Mouse (Mus musculus): ENCODE measurements at regions not wholly inside any gene's neighbourhood (a gene's known extent, or its start where the extent isn't known, plus 50 kb on each side); places are given as distances from the start of the nearest gene placed in this dataset.

GRCm38 (mm10) chr1:72108678-72109077 is 103.4 kb downstream of the Mreg start:
- no peak overlapping the region for H3K27ac ChIP-seq (ENCODE audit: low read depth, low read length)
- H3K9me3 ChIP-seq (ENCODE audit: control insufficient read depth), result no peaks in the 10 kb centered on the region
- H3K9ac ChIP-seq (ENCODE audit: low read depth, low read length), result no peak overlapping the region
- no peak for TF ChIP-seq CTCF (IDR thresholded peaks at IDR 0.05; ENCODE audit: low read depth)
- no peaks in the 10 kb centered on the region for H3K27me3 ChIP-seq (replicated peaks; ENCODE audit: control insufficient read depth, insufficient read depth, low read length)
- ATAC-seq, result no peak
- 66% methylated on average over 8 of the region's 8 CpGs for WGBS
- no peaks in the 10 kb centered on the region for H3K4me1 ChIP-seq (replicated peaks; ENCODE audit: control insufficient read depth, insufficient read depth, low read length)
- no peak overlapping the region for H3K4me2 ChIP-seq (replicated peaks; ENCODE audit: low read depth)
- H3K4me3 ChIP-seq (ENCODE audit: low read depth, low read length), result no peak overlapping the region
- no peaks in the 10 kb centered on the region for H3K36me3 ChIP-seq (ENCODE audit: control insufficient read depth, insufficient read depth)

GRCm38 (mm10) chr1:72107125-72107524 is 105.0 kb downstream of the Mreg start:
- ATAC-seq, result no peak
- H3K4me3 ChIP-seq (ENCODE audit: low read depth, low read length), result no peak overlapping the region

GRCm38 (mm10) chr1:72106655-72107054 is 105.5 kb downstream of the Mreg start:
- TF ChIP-seq CTCF (IDR thresholded peaks at IDR 0.05; ENCODE audit: low read depth), result no peak
- Histone ChIP-seq H3K27me3 (replicated peaks; ENCODE audit: control insufficient read depth, insufficient read depth, low read length) (no peaks in the 10 kb centered on the region), H3K4me1 (replicated peaks; ENCODE audit: control insufficient read depth, insufficient read depth, low read length) (no peaks in the 10 kb centered on the region), H3K27ac (ENCODE audit: low read depth, low read length) (no peak overlapping the region), H3K4me3 (ENCODE audit: low read depth, low read length) (no peak overlapping the region), H3K9ac (ENCODE audit: low read depth, low read length) (no peak overlapping the region), H3K36me3 (ENCODE audit: control insufficient read depth, insufficient read depth) (no peaks in the 10 kb centered on the region), H3K9me3 (ENCODE audit: control insufficient read depth) (no peaks in the 10 kb centered on the region), H3K4me2 (replicated peaks; ENCODE audit: low read depth) (no peak overlapping the region)
- WGBS, result 87% methylated on average over 4 of the region's 4 CpGs
- no peak for ATAC-seq

More at GRCm38 (mm10) chr1:72107125-72107524, 105.0 kb downstream of the Mreg start:
- H3K27me3 ChIP-seq (replicated peaks; ENCODE audit: control insufficient read depth, insufficient read depth, low read length), result no peaks in the 10 kb centered on the region
- no peaks in the 10 kb centered on the region for H3K36me3 ChIP-seq (ENCODE audit: control insufficient read depth, insufficient read depth)
- no peak for TF ChIP-seq CTCF (IDR thresholded peaks at IDR 0.05; ENCODE audit: low read depth)
- no peak overlapping the region for H3K4me2 ChIP-seq (replicated peaks; ENCODE audit: low read depth)
- no peak overlapping the region for H3K9ac ChIP-seq (ENCODE audit: low read depth, low read length)
- 74% methylated on average over 7 of the region's 7 CpGs for WGBS
- no peaks in the 10 kb centered on the region for H3K4me1 ChIP-seq (replicated peaks; ENCODE audit: control insufficient read depth, insufficient read depth, low read length)
- no peak overlapping the region for H3K27ac ChIP-seq (ENCODE audit: low read depth, low read length)
- no peaks in the 10 kb centered on the region for H3K9me3 ChIP-seq (ENCODE audit: control insufficient read depth)

- TF ChIP-seq CTCF (IDR thresholded peaks at IDR 0.05; ENCODE audit: low read depth), result no peak
- Histone ChIP-seq H3K4me3 (ENCODE audit: low read depth, low read length) (no peak overlapping the region), H3K27ac (ENCODE audit: low read depth, low read length) (no peak overlapping the region), H3K36me3 (ENCODE audit: control insufficient read depth, insufficient read depth) (no peaks in the 10 kb centered on the region), H3K27me3 (replicated peaks; ENCODE audit: control insufficient read depth, insufficient read depth, low read length) (no peaks in the 10 kb centered on the region), H3K4me2 (replicated peaks; ENCODE audit: low read depth) (no peak overlapping the region), H3K4me1 (replicated peaks; ENCODE audit: control insufficient read depth, insufficient read depth, low read length) (no peaks in the 10 kb centered on the region), H3K9me3 (ENCODE audit: control insufficient read depth) (no peaks in the 10 kb centered on the region), H3K9ac (ENCODE audit: low read depth, low read length) (no peak overlapping the region)
- no peak for ATAC-seq
- 73% methylated on average over 5 of the region's 5 CpGs for WGBS
Measured at GRCm38 (mm10) chr1:72105435-72106057, 106.6 kb downstream of the Mreg start.

GRCm38 (mm10) chr1:72103962-72104361 is 108.1 kb downstream of the Mreg start:
- WGBS, result 62% methylated on average over 6 of the region's 6 CpGs
- H3K36me3 ChIP-seq (ENCODE audit: control insufficient read depth, insufficient read depth), result no peaks in the 10 kb centered on the region
- H3K27me3 ChIP-seq (replicated peaks; ENCODE audit: control insufficient read depth, insufficient read depth, low read length), result no peaks in the 10 kb centered on the region
- ATAC-seq, result no peak
- no peaks in the 10 kb centered on the region for H3K9me3 ChIP-seq (ENCODE audit: control insufficient read depth)
- no peak overlapping the region for H3K27ac ChIP-seq (ENCODE audit: low read depth, low read length)
- H3K9ac ChIP-seq (ENCODE audit: low read depth, low read length), result no peak overlapping the region
- H3K4me1 ChIP-seq (replicated peaks; ENCODE audit: control insufficient read depth, insufficient read depth, low read length), result no peaks in the 10 kb centered on the region
- no peak overlapping the region for H3K4me3 ChIP-seq (ENCODE audit: low read depth, low read length)
- no peak for TF ChIP-seq CTCF (IDR thresholded peaks at IDR 0.05; ENCODE audit: low read depth)
- no peak overlapping the region for H3K4me2 ChIP-seq (replicated peaks; ENCODE audit: low read depth)

GRCm38 (mm10) chr1:72103387-72103786 is 108.7 kb downstream of the Mreg start:
- 86% methylated on average over 6 of the region's 6 CpGs for WGBS
- ATAC-seq, result no peak
- Histone ChIP-seq H3K9ac (ENCODE audit: low read depth, low read length) (no peak overlapping the region), H3K4me1 (replicated peaks; ENCODE audit: control insufficient read depth, insufficient read depth, low read length) (no peaks in the 10 kb centered on the region), H3K9me3 (ENCODE audit: control insufficient read depth) (no peaks in the 10 kb centered on the region), H3K4me2 (replicated peaks; ENCODE audit: low read depth) (no peak overlapping the region), H3K4me3 (ENCODE audit: low read depth, low read length) (no peak overlapping the region), H3K27me3 (replicated peaks; ENCODE audit: control insufficient read depth, insufficient read depth, low read length) (no peaks in the 10 kb centered on the region), H3K27ac (ENCODE audit: low read depth, low read length) (no peak overlapping the region), H3K36me3 (ENCODE audit: control insufficient read depth, insufficient read depth) (no peaks in the 10 kb centered on the region)
- TF ChIP-seq CTCF (IDR thresholded peaks at IDR 0.05; ENCODE audit: low read depth), result no peak

- Histone ChIP-seq H3K4me1 (replicated peaks; ENCODE audit: control insufficient read depth, insufficient read depth, low read length) (no peaks in the 10 kb centered on the region), H3K9ac (ENCODE audit: low read depth, low read length) (no peak overlapping the region), H3K27ac (ENCODE audit: low read depth, low read length) (no peak overlapping the region), H3K9me3 (ENCODE audit: control insufficient read depth) (no peaks in the 10 kb centered on the region), H3K36me3 (ENCODE audit: control insufficient read depth, insufficient read depth) (no peaks in the 10 kb centered on the region), H3K4me2 (replicated peaks; ENCODE audit: low read depth) (no peak overlapping the region), H3K27me3 (replicated peaks; ENCODE audit: control insufficient read depth, insufficient read depth, low read length) (no peaks in the 10 kb centered on the region), H3K4me3 (ENCODE audit: low read depth, low read length) (no peak overlapping the region)
- no peak for ATAC-seq
- no peak for TF ChIP-seq CTCF (IDR thresholded peaks at IDR 0.05; ENCODE audit: low read depth)
- WGBS, result 37% methylated on average over 5 of the region's 5 CpGs
Measured at GRCm38 (mm10) chr1:72099447-72099846, 112.7 kb downstream of the Mreg start.
